Mouse (Mus musculus) retina, postnatal 1 day (tissue): ENCODE measurements at regions not wholly inside any gene's neighbourhood (a gene's known extent, or its start where the extent isn't known, plus 50 kb on each side); places are given as distances from the start of the nearest gene placed in this dataset.
A peak's percentile ranks its signal among the peaks of the same experiment; 100 is the strongest.

Experiments
- DNase-seq: peaks from one replicate; pipeline ENCODE4 v3.0.0-alpha.2; 2012

DNA sequence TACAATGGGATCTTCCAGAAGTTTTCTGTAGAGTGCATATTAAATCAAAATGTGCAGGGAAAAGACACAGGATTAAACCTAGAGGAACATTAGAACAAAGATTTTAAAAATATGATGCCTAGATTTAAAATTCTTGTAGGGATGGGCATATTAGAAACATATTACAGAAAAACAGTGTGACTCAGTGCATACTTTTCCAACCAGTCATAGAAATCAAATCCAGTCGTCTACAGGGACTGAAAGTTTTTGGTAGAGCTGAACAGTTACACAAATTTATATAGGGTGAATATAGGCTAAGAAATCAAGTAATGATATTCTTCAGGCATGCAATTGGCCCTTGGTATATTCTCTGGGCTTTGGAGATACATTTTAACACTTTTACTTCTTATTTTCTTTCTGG, 845.3 kb upstream of the Rgs18 start:
- no peak for DNase-seq

DNA sequence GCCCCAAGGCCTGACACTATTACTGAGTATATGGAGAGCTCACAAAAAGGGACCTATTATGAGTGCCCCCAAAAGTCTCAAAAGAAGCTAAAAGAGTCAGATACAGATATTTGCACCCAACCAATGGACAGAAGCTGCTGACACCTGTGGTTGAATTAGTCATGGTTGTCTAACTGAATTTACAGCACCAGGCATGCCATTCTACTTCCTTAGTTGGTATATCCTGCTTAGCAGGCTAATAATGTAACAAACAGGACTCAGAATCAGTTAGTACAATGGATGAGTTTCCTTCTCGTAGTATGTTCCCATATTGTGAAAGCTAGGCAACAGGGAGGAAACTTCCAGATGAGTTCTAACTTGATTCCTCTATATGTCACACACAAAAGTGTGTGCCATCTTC, 839.1 kb upstream of the Rgs18 start:
- DNase-seq, result no peak

DNA sequence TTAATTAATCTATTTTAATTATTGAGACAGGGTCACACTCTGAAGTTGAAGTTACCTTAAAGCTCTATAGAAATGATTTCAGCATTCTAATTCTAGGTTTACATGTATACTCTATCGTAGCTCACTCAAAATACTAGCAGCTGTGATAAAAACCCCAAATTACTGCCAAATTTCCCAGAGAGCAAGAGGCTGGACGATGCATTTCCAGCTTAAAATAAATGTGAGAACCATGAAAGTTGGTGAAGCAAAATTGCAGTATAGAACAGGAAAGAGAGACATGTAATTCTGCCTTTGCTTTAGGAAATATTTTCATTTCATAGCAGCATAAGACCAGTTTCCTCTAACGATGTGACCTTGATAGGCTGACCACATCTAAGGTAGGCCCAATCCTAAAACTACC, 821.7 kb upstream of the Rgs18 start:
- DNase-seq, result no peak

DNA sequence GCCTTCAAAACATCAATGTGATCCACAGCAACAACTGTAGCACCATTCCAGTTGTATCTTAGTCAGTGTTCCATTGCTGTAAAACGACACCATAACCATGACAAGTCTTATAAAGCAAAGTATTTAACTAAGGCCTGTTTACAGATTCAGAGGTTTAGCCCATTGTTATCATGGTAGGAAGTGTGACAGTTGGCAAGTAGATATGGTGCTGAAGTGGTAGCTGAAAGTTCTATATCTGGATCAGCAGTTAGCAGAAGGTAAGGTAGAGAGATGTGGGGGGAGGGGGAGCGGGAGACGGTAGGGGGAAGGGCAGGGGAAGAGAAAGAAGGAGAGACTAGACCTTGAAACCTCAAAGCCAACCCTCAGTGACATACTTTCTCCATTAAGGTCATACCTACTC, 804.2 kb upstream of the Rgs18 start:
- DNase-seq, result no peak

DNA sequence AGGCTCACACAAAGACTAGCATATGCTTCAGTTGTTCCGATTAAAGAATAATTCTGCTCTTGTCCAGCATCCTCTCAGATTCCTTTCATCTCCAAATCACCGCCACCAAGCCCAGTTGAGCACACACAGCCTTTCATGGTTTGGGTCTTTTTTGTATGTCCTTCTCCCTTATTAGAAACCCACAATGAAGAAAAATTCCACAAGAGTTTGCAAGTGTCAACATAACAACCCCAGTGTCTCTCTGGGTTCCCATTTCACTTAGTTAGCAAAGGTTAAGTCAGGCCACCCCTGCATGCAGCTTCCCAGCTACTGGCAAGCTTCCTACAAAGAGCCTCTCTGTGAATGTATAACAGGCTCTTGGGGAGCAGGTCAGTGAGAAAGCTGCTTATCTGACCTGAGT, 794.8 kb upstream of the Rgs18 start:
- peak; percentile 6 for DNase-seq

DNA sequence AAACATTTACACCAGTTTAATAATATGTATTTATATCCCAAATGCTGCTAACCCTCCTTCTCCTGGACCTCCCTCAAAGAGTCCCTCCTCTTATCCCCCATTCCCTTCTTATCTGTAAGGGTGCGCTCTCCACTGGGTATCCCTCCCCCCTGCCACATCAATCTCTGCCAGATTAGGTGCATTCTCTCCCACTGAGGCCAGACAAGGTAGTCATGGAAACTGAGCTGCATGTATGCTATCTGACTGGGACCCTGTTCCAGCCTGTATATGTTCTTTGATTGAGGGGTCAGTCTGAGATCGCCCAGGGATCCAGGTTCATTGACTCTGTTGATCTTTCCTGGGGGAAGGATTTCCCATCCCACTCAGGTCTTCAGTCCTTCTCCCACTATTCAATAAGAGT, 786.1 kb upstream of the Rgs18 start:
- DNase-seq, result no peak
